Mouse (Mus musculus) naive thymus-derived CD4-positive, alpha-beta T cell, adult 2 months (primary cell): ENCODE measurements around the gene Olfr1322.

ENCODE experiments used
- DNase-seq: peaks from one replicate; pipeline ENCODE4 v3.0.0-alpha.2; 2011; ENCODE audit warnings: low read depth

Olfr1322 gene

DNA sequence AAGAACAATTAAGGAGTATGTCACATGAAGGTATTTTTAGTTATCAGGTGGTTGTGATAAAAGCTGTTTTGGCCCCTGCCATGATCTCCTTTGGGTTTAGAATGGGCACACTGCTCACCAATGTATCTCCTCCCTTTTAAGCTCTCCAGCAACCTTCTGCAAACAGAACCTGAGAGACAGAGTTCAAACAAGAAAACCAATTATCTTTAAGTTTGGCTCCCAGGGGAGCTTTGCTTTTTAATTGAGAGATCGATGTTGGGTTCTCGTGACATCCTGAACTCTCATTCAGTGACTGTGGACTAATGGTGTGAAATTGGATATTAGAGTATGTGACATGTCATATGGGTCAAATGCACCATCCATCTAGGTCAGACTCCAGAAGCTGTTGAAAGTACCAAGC lies at the start of gene Olfr1322:
Gene Olfr1322 (minus strand): TSS at position 101 of the 400 bp plus-strand sequence.
- no peak for DNase-seq

DNA sequence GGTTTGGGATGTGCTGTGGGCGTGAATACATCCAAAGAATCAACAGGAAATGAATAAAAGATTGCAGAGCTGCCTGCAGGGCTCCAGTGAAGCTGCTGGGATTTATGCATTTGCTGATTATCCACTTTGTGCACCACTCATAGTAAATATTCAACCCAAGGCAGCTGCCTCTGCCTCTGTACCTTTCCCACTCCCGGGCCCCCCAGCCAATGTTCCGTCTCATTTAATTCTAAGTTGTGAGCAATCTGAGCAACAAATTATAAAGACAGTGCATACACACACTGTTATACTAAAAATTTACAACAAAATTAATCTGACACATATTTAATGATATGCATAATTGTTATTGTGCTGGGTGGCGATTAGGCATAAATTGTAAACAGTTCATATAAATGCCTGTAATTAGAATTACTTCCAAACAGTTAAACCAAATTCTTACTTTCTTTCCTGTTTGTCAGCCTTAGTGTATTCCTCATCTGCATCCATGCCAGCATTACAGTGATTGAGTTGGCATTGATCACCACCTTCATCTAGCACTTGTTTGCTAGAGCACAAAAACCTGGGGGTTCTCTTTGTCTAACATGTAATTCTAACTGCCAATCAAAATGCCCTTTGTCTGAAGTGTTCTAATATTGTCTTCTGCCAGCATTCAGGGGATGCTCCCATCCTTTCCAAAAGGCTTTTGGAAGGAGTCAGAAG lies 13.5 kb downstream of the Olfr1322 start:
- no peak for DNase-seq
